Mouse (Mus musculus) midbrain, embryonic 11.5 days (tissue): Measurements from ENCODE around the gene Samd4. TPM values are rescaled to one million over a fixed set of nuclear protein-coding genes. Genes with fewer than 3 reads are reported as not detected.

Experiments used
- ATAC-seq: fragments of 200-750 bp; cut with Nextera tagmentation; 2 replicates; pipeline ENCODE4 v1.8.0; 2017; ENCODE audit warnings: moderate TSS enrichment, moderate library complexity; ENCODE audit not compliant: low FRiP score
- DNase-seq: peaks from one replicate; pipeline ENCODE4 v3.0.0; 2015; ENCODE audit warnings: low spot score; ENCODE audit errors: missing footprints
- H3K27ac ChIP-seq: fragments of 300-500 bp; sonication (generic); 2 replicates; pipeline ENCODE4 v1.5.1; 2014; ENCODE audit warnings: low read depth, low read length
- H3K27me3 ChIP-seq: fragments of 300-500 bp; sonication (generic); 2 replicates; pipeline ENCODE4 v1.6.1; 2014; ENCODE audit warnings: mild to moderate bottlenecking, low read length, moderate library complexity, mixed read lengths; ENCODE audit not compliant: control insufficient read depth, insufficient read depth
- H3K36me3 ChIP-seq: fragments of 300-500 bp; sonication (generic); 2 replicates; pipeline ENCODE4 v1.6.1; 2014; ENCODE audit warnings: mild to moderate bottlenecking, low read length, moderate library complexity, mixed read lengths; ENCODE audit not compliant: control insufficient read depth, insufficient read depth
- H3K4me1 ChIP-seq: fragments of 300-500 bp; sonication (generic); 2 replicates; pipeline ENCODE4 v1.6.1; 2014; ENCODE audit warnings: low read length; ENCODE audit not compliant: control insufficient read depth, insufficient read depth
- H3K4me2 ChIP-seq: fragments of 300-500 bp; sonication (generic); 2 replicates; pipeline ENCODE4 v1.6.1; 2014; ENCODE audit warnings: mild to moderate bottlenecking, moderate library complexity
- H3K4me3 ChIP-seq: fragments of 300-500 bp; sonication (generic); 2 replicates; pipeline ENCODE4 v1.5.1; 2014; ENCODE audit warnings: low read depth, low read length
- H3K9ac ChIP-seq: fragments of 300-500 bp; sonication (generic); 2 replicates; pipeline ENCODE4 v1.6.1; 2014; ENCODE audit warnings: low read length
- H3K9me3 ChIP-seq: fragments of 300-500 bp; sonication (generic); 2 replicates; pipeline ENCODE4 v1.6.1; 2016; ENCODE audit warnings: low read length; ENCODE audit not compliant: control insufficient read depth
- WGBS: fragments of 180-500 bp; shearing (Covaris S2); extraction: QIAGEN DNeasy Blood & Tissue Kit; methylation state at CpG from one replicate; pipeline ENCODE4 v1.1.7; 2014; 5-methylcytosine and 5-hydroxymethylcytosine counted together
- polyA plus RNA-seq: library from polyadenylated mRNA; unstranded; fragments of >200 nt; fragmentation: Nextera tagmentation; extraction: Ambion mirVana; gene quantifications from 2 replicates; pipeline ENCODE4 v1.2.1, GENCODE M21; 2014

Samd4 gene
- polyA plus RNA-seq, 1 experiment from 2014 or later: 2.8 TPM

DNA sequence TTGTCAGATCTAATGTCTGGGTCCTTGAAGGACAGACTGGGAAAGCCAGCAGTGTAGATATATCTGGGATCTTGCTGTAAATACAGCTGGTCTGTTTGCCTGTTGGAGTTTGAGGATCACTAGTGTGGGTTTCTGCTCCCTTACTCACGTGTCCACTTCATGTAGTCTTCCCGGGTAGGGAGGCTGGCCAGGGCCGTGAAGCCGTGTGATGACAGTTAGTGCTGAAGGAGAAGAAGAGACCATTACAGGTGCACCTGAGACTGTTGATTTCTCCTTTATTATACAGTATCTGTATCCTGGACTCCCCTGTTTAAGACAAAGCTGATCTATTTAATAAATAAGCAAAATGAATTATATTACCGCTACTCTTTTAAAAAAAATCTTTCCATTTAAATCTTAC lies 34.5 kb downstream of the Samd4 start:
- no peak overlapping the region for H3K9ac ChIP-seq
- H3K27ac ChIP-seq: no peak overlapping the region
- 93% methylated on average over 5 of the region's 5 CpGs for WGBS
- H3K27me3 ChIP-seq: no peaks in the 10 kb centered on the region
- 0 out of 2 replicates have a peak, but pooled peaks cover 2% of the 10 kb centered on the region for H3K4me1 ChIP-seq
- H3K9me3 ChIP-seq: no peaks in the 10 kb centered on the region
- ATAC-seq (no peak), DNase-seq (peak; percentile 72)
- H3K36me3 ChIP-seq: no peaks in the 10 kb centered on the region
- no peak overlapping the region for H3K4me3 ChIP-seq
- no peak overlapping the region for H3K4me2 ChIP-seq

DNA sequence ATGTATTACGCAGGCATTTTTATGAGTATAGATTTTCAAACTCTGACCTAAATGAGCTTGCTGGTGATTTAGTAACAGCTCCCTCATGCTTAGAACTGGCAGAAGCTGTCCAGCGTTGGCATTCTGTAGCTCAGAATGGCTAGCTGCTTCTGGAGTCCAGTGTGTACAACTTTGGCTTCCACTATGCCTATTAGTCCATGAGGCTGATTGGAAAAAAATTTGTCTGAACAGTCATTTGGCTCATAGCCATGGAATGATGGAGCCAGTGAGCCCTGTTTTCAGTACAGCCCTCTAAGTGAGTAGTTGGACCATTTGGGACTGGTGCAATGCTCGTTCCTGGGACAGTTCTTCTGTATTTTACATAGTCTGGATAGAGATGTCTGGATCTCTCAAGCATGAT lies 34.9 kb downstream of the Samd4 start:
- Histone ChIP-seq H3K4me3 (no peak overlapping the region), H3K9me3 (no peaks in the 10 kb centered on the region), H3K4me2 (no peak overlapping the region), H3K4me1 (0 out of 2 replicates have a peak, but pooled peaks cover 2% of the 10 kb centered on the region), H3K27ac (no peak overlapping the region), H3K9ac (no peak overlapping the region), H3K36me3 (no peaks in the 10 kb centered on the region), H3K27me3 (no peaks in the 10 kb centered on the region)
- WGBS: 84% methylated on average over 3 of the region's 3 CpGs
- DNase-seq (no peak), ATAC-seq (no peak)

DNA sequence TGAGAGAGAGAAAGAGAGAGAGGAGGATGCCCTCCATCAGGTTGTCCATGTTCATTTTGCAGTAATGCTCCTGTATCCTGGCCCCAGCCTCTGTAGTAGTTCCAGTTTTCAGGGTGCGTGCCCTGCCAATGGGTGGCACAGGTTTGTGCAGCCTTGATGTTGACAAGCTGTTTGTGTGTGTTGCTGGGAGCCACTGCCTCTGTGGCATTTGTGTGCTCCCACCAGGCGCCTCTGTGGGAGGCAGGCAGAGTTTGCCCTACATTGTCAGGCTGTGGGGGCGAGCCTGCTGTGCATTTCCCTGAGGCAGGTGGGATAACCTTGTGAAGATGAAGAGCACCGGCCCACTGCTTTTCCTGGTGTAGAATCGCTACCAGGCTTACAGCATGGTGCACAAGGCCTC lies 37.8 kb downstream of the Samd4 start:
- no peak overlapping the region for H3K4me2 ChIP-seq
- ATAC-seq: no peak
- 75% methylated on average over 5 of the region's 5 CpGs for WGBS
- DNase-seq: peak; percentile 75
- no peaks in the 10 kb centered on the region for H3K27me3 ChIP-seq
- H3K36me3 ChIP-seq: no peaks in the 10 kb centered on the region
- no peaks in the 10 kb centered on the region for H3K9me3 ChIP-seq
- no peak overlapping the region for H3K4me3 ChIP-seq
- no peak overlapping the region for H3K9ac ChIP-seq
- 0 out of 2 replicates have a peak, but pooled peaks cover 2% of the 10 kb centered on the region for H3K4me1 ChIP-seq
- no peak overlapping the region for H3K27ac ChIP-seq

DNA sequence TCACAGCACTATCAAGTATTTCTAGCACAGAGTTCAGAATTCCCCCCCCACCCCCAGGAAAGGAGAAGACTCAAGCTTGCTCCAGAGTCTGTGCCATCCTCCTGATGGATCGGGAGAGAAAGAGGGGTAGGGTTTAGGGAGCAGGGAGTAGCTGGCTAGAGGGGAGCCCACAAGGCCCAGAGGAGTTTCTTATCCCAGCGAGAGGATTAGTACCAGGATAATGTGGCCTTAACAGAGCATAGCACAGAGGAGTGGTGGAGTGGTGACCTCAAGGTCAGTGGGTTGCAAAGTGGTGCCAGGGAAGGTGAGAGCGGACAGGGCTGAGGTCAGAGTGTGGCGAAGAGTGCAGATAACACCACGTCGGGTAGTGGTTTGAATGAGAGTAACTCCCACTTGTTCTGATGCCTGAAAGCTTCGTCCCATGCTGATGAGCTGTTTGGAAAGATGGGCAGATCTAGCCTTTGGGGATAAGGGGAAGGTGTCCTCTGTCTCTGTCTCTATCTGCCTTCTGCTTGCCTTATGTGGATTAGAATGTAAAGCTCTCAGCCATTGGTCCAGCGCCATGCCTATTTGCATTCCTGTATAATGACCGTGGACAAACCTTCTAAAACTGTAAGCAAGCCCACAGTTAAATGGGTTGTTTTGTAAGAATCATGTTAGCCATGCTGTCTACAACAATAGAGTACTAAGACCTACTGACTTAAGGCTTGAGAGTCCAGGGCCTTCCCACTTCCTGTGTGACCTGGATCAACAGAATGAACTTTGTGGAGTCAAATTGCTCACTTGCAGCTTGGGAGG lies 38.7 kb downstream of the Samd4 start:
- Histone ChIP-seq H3K4me1 (0 out of 2 replicates have a peak, but pooled peaks cover 2% of the 10 kb centered on the region), H3K9ac (no peak overlapping the region), H3K4me3 (no peak overlapping the region), H3K27me3 (no peaks in the 10 kb centered on the region), H3K9me3 (no peaks in the 10 kb centered on the region), H3K4me2 (no peak overlapping the region), H3K27ac (no peak overlapping the region), H3K36me3 (0 out of 2 replicates have a peak, but pooled peaks cover 2% of the 10 kb centered on the region)
- ATAC-seq (no peak), DNase-seq (peak; percentile 83)
- 54% methylated on average over 9 of the region's 9 CpGs for WGBS

DNA sequence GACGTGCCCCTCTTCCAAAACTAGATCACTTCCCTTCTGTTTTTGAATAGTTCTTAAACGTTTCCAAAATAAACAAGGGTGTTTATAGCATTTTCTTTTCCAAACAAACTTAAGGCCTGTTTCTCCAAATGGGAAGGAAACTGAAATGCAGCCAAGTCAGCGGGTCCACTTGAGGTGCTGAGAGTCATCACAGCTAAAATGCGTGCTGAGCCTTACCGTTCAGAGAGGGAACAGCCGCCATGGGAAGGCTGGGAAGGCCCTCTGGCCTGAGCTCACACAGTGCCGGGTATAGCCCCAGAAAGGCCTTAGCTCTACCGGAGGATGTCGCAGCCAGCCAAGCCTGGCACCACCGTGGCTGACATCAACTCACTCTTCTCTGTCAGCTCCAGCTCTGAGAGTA lies 41.3 kb downstream of the Samd4 start:
- no peak overlapping the region for H3K27ac ChIP-seq
- no peak overlapping the region for H3K4me2 ChIP-seq
- DNase-seq: no peak
- 0 out of 2 replicates have a peak, but pooled peaks cover 2% of the 10 kb centered on the region for H3K4me1 ChIP-seq
- no peaks in the 10 kb centered on the region for H3K9me3 ChIP-seq
- 0 out of 2 replicates have a peak, but pooled peaks cover 2% of the 10 kb centered on the region for H3K36me3 ChIP-seq
- no peak for ATAC-seq
- 82% methylated on average over 10 of the region's 10 CpGs for WGBS
- H3K27me3 ChIP-seq: no peaks in the 10 kb centered on the region
- no peak overlapping the region for H3K4me3 ChIP-seq
- no peak overlapping the region for H3K9ac ChIP-seq

DNA sequence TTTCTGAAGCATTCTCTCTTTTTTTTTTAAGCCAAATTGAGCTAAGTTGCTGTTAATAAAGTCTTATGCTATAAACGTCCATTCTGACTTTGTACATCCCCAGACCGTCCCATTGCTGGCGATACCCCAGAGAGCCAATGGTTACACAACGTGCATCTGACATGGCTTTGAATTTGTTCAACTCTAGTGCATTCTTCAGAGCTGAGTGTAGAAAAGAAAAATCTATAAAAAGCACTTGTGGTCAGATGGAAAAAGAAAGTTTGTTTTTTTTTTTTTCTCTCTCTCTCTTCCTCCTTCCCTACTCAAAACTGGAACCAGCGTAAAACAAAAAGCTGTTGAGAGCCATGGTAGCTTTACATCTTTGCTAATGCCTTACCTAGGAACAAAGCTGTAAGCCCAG lies 41.8 kb downstream of the Samd4 start:
- no peaks in the 10 kb centered on the region for H3K27me3 ChIP-seq
- no peak overlapping the region for H3K27ac ChIP-seq
- DNase-seq: no peak
- no peak overlapping the region for H3K4me3 ChIP-seq
- no peak for ATAC-seq
- 94% methylated on average over 5 of the region's 5 CpGs for WGBS
- no peak overlapping the region for H3K4me2 ChIP-seq
- no peaks in the 10 kb centered on the region for H3K9me3 ChIP-seq
- 0 out of 2 replicates have a peak, but pooled peaks cover 2% of the 10 kb centered on the region for H3K4me1 ChIP-seq
- no peak overlapping the region for H3K9ac ChIP-seq
- 0 out of 2 replicates have a peak, but pooled peaks cover 2% of the 10 kb centered on the region for H3K36me3 ChIP-seq

DNA sequence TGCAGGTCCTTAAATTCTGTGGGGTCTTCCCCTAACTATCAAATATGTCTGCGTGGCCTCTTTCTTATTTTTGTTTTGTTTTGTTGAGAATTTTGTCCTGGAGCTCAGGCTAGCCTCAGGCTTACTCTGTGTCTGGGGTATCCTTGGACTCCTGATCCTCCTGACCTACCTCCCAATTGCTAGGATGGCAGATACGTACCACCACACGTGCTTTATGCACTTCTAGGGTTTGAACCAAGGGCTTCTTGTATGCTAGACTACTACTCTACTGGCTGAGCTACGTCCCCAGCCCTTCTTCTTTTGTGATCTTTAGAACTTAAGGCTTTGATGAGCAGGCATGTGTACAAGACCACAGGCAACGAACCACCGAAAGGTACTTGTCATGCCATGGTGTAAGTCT lies 45.9 kb downstream of the Samd4 start:
- Histone ChIP-seq H3K36me3 (0 out of 2 replicates have a peak, but pooled peaks cover 2% of the 10 kb centered on the region), H3K9ac (no peak overlapping the region), H3K27ac (no peak overlapping the region), H3K4me2 (no peak overlapping the region), H3K4me1 (no peaks in the 10 kb centered on the region), H3K27me3 (no peaks in the 10 kb centered on the region), H3K9me3 (no peaks in the 10 kb centered on the region), H3K4me3 (no peak overlapping the region)
- no peak for ATAC-seq
- DNase-seq: peak; percentile 66
- WGBS: 88% methylated on average over 6 of the region's 6 CpGs

DNA sequence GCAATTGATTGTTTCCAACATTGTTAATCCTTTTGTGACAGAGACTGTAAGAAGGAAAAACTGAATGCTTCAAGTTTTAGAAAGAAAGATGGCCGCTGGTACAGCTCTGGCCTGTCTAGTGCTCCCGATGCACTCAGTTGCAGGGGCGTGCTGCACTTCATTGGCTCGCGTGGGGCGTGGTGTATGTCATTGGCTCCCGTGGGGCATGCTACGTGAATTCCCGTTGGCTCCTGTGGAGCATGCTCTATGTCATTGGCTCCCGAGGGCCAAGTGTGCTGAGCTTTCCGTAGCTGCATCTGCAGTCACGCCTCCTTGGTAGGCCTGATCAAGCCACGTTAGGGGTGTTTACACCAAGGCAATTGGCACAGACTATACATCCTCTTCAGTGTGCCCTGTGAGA lies 49.5 kb downstream of the Samd4 start:
- ATAC-seq: no peak

DNA sequence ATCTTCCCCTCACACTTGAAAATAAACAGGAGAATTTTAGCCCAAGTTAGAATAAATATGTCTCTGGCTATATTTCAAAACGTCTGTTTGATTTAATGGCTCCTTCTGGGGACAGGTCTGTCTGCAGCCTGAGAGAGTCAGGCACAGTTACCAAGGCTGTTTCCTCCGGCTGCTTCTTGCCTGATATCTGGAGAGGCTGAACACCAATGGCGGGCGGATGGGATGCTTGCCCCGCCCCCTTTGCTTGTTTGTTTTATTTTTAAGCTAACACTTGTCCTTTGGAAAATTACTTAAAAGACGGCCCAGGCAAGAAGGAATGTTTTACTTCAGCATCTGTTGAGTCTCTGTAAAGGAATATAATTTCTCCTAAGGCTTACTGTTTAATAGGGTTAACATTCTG lies 50.1 kb downstream of the Samd4 start:
- 76% methylated on average over 6 of the region's 6 CpGs for WGBS
- Histone ChIP-seq H3K4me3 (no peak overlapping the region), H3K4me1 (no peaks in the 10 kb centered on the region), H3K9ac (no peak overlapping the region), H3K9me3 (no peaks in the 10 kb centered on the region), H3K27me3 (no peaks in the 10 kb centered on the region), H3K36me3 (no peaks in the 10 kb centered on the region), H3K4me2 (no peak overlapping the region), H3K27ac (no peak overlapping the region)
- ATAC-seq (no peak), DNase-seq (peak; percentile 81)

More for the DNA sequence above, 49.5 kb downstream of the Samd4 start:
- WGBS: 88% methylated on average over 13 of the region's 13 CpGs
- Histone ChIP-seq H3K4me2 (no peak overlapping the region), H3K27ac (no peak overlapping the region), H3K36me3 (no peaks in the 10 kb centered on the region), H3K9ac (no peak overlapping the region), H3K27me3 (no peaks in the 10 kb centered on the region), H3K4me1 (no peaks in the 10 kb centered on the region), H3K4me3 (no peak overlapping the region), H3K9me3 (no peaks in the 10 kb centered on the region)
- peak; percentile 47 for DNase-seq
